Mouse (Mus musculus) layer of hippocampus, adult 9-11 months (tissue): ENCODE measurements at regions not wholly inside any gene's neighbourhood (a gene's known extent, or its start where the extent isn't known, plus 50 kb on each side); places are given as distances from the start of the nearest gene placed in this dataset.

Experiments
- DNase-seq: peaks from one replicate; pipeline ENCODE4 v3.0.0; 2022

DNA sequence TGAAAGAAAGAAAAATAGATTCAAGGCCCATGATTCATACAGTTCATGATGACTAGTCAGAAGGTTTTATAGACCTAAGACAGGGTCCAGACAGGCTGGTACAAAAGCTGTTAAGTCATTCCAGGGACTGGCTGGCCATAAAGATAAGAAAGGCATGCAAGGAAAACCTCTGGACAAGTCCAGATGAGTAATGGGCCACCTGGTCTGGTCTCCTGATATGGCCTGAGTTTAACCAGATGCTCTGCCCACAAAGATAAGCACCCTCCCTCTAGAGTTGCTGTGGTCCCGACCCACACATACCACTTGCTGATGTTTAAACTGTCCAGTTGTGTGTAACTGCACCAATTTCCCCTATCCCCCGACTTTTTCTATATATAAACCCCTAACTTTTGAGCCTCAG is 934.7 kb upstream of the Ndn start:
- DNase-seq = no peak

GRCm38 (mm10) chr7:61416558-61416957 is 929.8 kb upstream of the Ndn start:
- no peak for DNase-seq

DNA sequence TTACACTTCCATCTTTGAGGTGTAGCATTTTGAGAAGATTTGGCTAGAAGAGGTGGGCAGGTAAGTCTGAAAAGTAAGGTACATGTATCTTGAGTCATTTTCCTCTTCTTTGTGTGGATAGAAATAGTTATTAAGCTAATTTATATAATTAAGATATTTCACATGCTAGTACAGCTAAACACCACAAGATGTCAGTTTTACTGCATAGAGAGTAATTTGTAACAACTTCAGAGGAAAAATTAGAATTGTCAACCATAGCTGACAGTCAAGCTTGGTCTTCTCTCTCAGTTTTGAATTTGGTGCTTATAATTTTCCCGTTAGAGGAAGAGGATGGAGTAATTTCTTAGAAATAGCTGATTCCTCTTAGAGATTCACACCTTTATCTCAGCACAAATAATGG is 890.6 kb upstream of the Ndn start:
- no peak for DNase-seq

GRCm38 (mm10) chr7:61481074-61481473 is 865.3 kb upstream of the Ndn start:
- peak; percentile 8 for DNase-seq

GRCm38 (mm10) chr7:61514764-61515163 is 831.6 kb upstream of the Ndn start:
- no peak for DNase-seq

- DNase-seq = no peak
Observed at GRCm38 (mm10) chr7:61535121-61535520, 811.2 kb upstream of the Ndn start.
